Mouse (Mus musculus) liver, embryonic 14.5 days (tissue): ENCODE data around the gene Tcp10c.
"Not testable (repeated sequence)": the region's sequence is repeated elsewhere in the genome, so short reads cannot be mapped to it uniquely, and the experiment has no call there.

Source experiments
- CTCF ChIP-seq: IDR thresholded peaks from 2 replicates; pipeline ENCODE4 v1.5.1; 2016; ENCODE audit warnings: antibody characterized with exemption, low read depth, control low read depth
- EP300 ChIP-seq: IDR thresholded peaks from 2 replicates; pipeline ENCODE4 v1.6.1; 2016; ENCODE audit warnings: antibody characterized with exemption, low read depth

DNA sequence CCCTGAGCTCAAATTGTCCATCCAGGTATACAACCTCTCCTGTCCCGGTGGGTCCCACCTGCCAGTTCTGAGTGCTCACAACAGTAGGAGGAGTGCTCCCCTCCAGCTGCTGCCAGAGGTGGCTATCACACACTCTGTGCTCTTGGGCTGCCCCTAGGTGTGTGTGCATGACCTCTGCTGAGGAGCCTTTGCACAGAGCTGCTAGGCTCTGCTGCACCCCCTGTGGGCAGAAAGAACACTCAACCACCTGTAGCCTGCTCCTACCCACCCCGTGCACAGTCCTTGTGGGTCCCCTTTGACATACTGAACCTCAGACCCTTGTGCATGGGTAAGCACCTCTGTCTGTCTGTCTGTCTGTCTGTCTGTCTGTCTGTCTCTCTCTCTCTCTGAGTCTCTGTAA lies 8.1 kb downstream of the Tcp10c start:
- TF ChIP-seq CTCF, EP300: not testable (repeated sequence)
